Mouse (Mus musculus): Measurements from ENCODE around the gene S1pr2.
A peak's percentile ranks its signal among the peaks of the same experiment; 100 is the strongest.

Gene S1pr2

DNA sequence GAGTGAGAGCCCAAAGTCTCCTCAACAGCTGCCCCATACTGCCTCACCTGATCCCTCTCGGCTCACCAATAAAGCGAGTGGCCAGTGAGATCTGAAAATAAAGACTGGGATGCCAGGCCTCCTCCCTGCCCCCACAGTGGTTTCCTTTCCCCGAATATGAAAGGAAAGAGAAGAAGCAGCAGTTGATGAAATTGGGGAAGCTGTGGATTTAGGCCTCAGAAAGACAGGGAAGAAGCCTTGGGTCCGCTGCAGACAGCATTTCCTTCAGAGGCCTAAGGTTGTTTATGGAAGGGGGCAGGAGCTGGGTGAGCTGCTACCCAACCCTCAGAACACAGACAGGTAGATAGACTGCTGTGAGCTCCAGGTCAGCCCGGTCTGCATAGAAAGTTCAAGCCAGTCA is 9.8 kb downstream of the S1pr2 start:
- Histone ChIP-seq H3K4me3 (replicated peaks; ENCODE audit: low read length) (peak overlapping the region; percentile 60; the same call in 1 of the 2 replicates), H3K27me3 (ENCODE audit: insufficient read depth, low read length) (no peaks in the 10 kb centered on the region), H3K9me3 (ENCODE audit: low read length) (no peaks in the 10 kb centered on the region), H3K36me3 (ENCODE audit: insufficient read depth, low read length) (peaks cover 67% of the 10 kb centered on the region), H3K4me1 (replicated peaks; ENCODE audit: low read depth, low read length) (peaks cover 81% of the 10 kb centered on the region)
- TF ChIP-seq POU5F1 (IDR thresholded peaks at IDR 0.05; ENCODE audit: borderline replicate concordance, low read length) (no peak), CTCF (conservative IDR thresholded peaks at IDR 0.05; ENCODE audit: low read length) (no peak), NANOG (IDR thresholded peaks at IDR 0.05; ENCODE audit: borderline replicate concordance, low read length) (no peak)

- Histone ChIP-seq H3K4me1 (replicated peaks; ENCODE audit: low read depth, low read length) (peaks cover 73% of the 10 kb centered on the region), H3K27me3 (ENCODE audit: insufficient read depth, low read length) (no peaks in the 10 kb centered on the region), H3K4me3 (replicated peaks; ENCODE audit: low read length) (no peak overlapping the region), H3K36me3 (ENCODE audit: insufficient read depth, low read length) (peaks cover 60% of the 10 kb centered on the region), H3K9me3 (ENCODE audit: low read length) (no peaks in the 10 kb centered on the region)
- TF ChIP-seq CTCF (conservative IDR thresholded peaks at IDR 0.05; ENCODE audit: low read length) (no peak), NANOG (IDR thresholded peaks at IDR 0.05; ENCODE audit: borderline replicate concordance, low read length) (no peak), POU5F1 (IDR thresholded peaks at IDR 0.05; ENCODE audit: borderline replicate concordance, low read length) (no peak)
Measured at GRCm38 (mm10) chr9:20966008-20966407, 10.6 kb downstream of the S1pr2 start.

DNA sequence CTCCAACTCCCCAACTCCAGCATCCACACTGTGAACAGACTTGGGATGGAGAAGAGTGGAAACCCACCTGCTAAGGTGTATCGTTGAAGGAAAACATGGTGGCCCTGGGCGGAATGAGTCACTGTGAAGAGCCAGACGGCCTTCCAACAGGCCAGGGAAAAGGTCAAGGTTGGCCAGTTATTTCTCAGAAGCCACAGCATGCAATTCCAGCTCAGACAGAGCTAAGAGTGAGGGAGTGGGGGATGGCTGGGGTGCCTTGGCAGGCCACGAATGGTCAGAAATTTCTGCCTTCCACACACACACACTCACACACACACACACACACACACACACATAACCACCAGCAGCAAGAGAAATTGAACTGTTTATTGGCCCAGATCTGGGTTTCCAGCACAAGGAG is 11.0 kb downstream of the S1pr2 start:
- no peak overlapping the region for H3K4me3 ChIP-seq (replicated peaks; ENCODE audit: low read length)
- H3K36me3 ChIP-seq (ENCODE audit: insufficient read depth, low read length) = peaks cover 56% of the 10 kb centered on the region
- H3K9me3 ChIP-seq (ENCODE audit: low read length) = no peaks in the 10 kb centered on the region
- no peaks in the 10 kb centered on the region for H3K27me3 ChIP-seq (ENCODE audit: insufficient read depth, low read length)
- TF ChIP-seq NANOG (IDR thresholded peaks at IDR 0.05; ENCODE audit: borderline replicate concordance, low read length) = no peak
- no peak for TF ChIP-seq CTCF (conservative IDR thresholded peaks at IDR 0.05; ENCODE audit: low read length)
- TF ChIP-seq POU5F1 (IDR thresholded peaks at IDR 0.05; ENCODE audit: borderline replicate concordance, low read length) = no peak
- H3K4me1 ChIP-seq (replicated peaks; ENCODE audit: low read depth, low read length) = peaks cover 69% of the 10 kb centered on the region

DNA sequence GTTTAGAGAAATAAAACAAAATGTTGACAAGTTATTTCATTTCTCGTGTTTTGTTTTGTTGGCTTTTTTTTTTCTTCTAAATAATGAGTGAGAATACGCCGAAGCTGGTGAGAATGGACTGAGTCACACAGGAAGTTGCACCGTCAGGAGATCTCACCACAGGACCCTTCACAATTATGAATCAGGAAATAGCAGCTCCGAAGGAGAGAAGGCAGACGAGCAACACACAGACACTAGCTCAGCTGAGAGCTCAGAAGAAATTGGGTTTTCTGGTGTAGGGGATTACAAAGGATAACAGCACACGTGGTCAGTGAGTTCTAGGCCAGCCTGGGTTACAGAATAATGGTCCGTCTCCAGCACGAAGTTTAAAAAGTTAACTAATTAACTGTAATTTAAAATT is 15.0 kb downstream of the S1pr2 start:
- Histone ChIP-seq H3K36me3 (ENCODE audit: insufficient read depth, low read length) (peaks cover 19% of the 10 kb centered on the region), H3K9me3 (ENCODE audit: low read length) (no peaks in the 10 kb centered on the region), H3K27me3 (ENCODE audit: insufficient read depth, low read length) (no peaks in the 10 kb centered on the region), H3K4me1 (replicated peaks; ENCODE audit: low read depth, low read length) (peaks cover 45% of the 10 kb centered on the region), H3K4me3 (replicated peaks; ENCODE audit: low read length) (no peak overlapping the region)
- TF ChIP-seq NANOG (IDR thresholded peaks at IDR 0.05; ENCODE audit: borderline replicate concordance, low read length) (no peak), POU5F1 (IDR thresholded peaks at IDR 0.05; ENCODE audit: borderline replicate concordance, low read length) (no peak), CTCF (conservative IDR thresholded peaks at IDR 0.05; ENCODE audit: low read length) (no peak)

DNA sequence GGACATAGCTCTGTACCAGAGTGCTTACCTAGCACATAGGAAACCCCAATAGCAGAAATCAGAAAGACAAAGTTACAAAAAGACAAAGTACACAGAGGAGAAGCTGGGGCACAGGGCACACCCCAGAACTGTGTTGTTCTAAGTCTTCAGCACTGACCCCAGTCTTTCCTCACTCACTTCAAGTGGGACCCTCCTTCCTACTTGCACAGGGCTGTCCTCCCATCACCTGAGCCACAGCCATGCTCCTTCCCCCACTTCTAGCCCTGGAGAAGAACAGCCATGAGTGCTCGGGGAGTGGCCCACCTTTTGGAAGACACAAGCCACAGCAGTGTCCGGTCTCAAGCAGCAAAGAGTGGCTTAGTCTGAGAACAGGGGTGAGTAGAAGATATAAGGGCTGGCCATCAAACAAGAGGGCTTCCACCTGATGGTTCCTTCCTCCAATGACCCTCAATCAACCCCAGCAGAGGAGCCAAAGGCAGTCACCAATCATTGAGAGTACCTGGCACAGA is 17.1 kb downstream of the S1pr2 start, which contains the start of gene Dnmt1:
Dnmt1 (minus strand) TSS at position 459 of the 509 bp plus-strand sequence.
- Histone ChIP-seq H3K4me3 (replicated peaks; ENCODE audit: low read length) (no peak within 1 kb of the TSS), H3K9me3 (ENCODE audit: low read length) (no peaks in the 10 kb centered on the region), H3K4me1 (replicated peaks; ENCODE audit: low read depth, low read length) (peaks cover 25% of the 10 kb centered on the region), H3K27me3 (ENCODE audit: insufficient read depth, low read length) (no peaks in the 10 kb centered on the region), H3K36me3 (ENCODE audit: insufficient read depth, low read length) (no peaks in the 10 kb centered on the region)
- TF ChIP-seq POU5F1 (IDR thresholded peaks at IDR 0.05; ENCODE audit: borderline replicate concordance, low read length) = no peak
- no peak for TF ChIP-seq NANOG (IDR thresholded peaks at IDR 0.05; ENCODE audit: borderline replicate concordance, low read length)
- no peak for TF ChIP-seq CTCF (conservative IDR thresholded peaks at IDR 0.05; ENCODE audit: low read length)

DNA sequence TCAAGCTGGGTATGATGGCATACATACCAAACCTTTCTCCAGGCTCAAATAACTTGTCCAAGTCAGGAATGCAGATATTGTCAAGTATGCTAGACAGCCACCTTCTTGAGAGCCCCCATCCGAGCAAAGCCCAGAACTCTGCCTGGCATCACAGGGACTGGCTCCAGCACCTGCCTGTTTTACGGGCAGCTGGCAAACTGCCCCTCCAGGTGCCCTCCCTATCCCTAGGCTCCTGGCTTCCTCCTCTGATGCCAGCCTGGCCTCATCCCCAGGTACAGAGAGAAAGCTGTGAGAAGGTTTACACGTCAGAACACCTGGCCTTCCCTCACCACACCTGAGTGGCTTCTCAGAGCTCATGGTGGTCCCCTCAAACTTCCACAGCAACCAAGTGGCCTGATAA is 19.6 kb downstream of the S1pr2 start:
- Histone ChIP-seq H3K27me3 (ENCODE audit: insufficient read depth, low read length) (no peaks in the 10 kb centered on the region), H3K9me3 (ENCODE audit: low read length) (no peaks in the 10 kb centered on the region), H3K36me3 (ENCODE audit: insufficient read depth, low read length) (no peaks in the 10 kb centered on the region), H3K4me3 (replicated peaks; ENCODE audit: low read length) (no peak overlapping the region), H3K4me1 (replicated peaks; ENCODE audit: low read depth, low read length) (peaks cover 20% of the 10 kb centered on the region)
- no peak for TF ChIP-seq POU5F1 (IDR thresholded peaks at IDR 0.05; ENCODE audit: borderline replicate concordance, low read length)
- TF ChIP-seq NANOG (IDR thresholded peaks at IDR 0.05; ENCODE audit: borderline replicate concordance, low read length) = no peak
- no peak for TF ChIP-seq CTCF (conservative IDR thresholded peaks at IDR 0.05; ENCODE audit: low read length)

- H3K27me3 ChIP-seq (ENCODE audit: insufficient read depth, low read length) = no peaks in the 10 kb centered on the region
- no peaks in the 10 kb centered on the region for H3K9me3 ChIP-seq (ENCODE audit: low read length)
- peak overlapping the region; percentile 94 for H3K4me3 ChIP-seq (replicated peaks; ENCODE audit: low read length)
- peak; percentile 27 for TF ChIP-seq CTCF (conservative IDR thresholded peaks at IDR 0.05; ENCODE audit: low read length)
- no peak for TF ChIP-seq POU5F1 (IDR thresholded peaks at IDR 0.05; ENCODE audit: borderline replicate concordance, low read length)
- TF ChIP-seq NANOG (IDR thresholded peaks at IDR 0.05; ENCODE audit: borderline replicate concordance, low read length) = no peak
- peaks cover 53% of the 10 kb centered on the region for H3K4me1 ChIP-seq (replicated peaks; ENCODE audit: low read depth, low read length)
- H3K36me3 ChIP-seq (ENCODE audit: insufficient read depth, low read length) = peaks cover 23% of the 10 kb centered on the region
Measured at GRCm38 (mm10) chr9:20952520-20953227, 23.9 kb downstream of the S1pr2 start.

GRCm38 (mm10) chr9:20951966-20952519 is 24.5 kb downstream of the S1pr2 start:
- Histone ChIP-seq H3K27me3 (ENCODE audit: insufficient read depth, low read length) (no peaks in the 10 kb centered on the region), H3K36me3 (ENCODE audit: insufficient read depth, low read length) (peaks cover 29% of the 10 kb centered on the region), H3K4me1 (replicated peaks; ENCODE audit: low read depth, low read length) (peaks cover 59% of the 10 kb centered on the region), H3K9me3 (ENCODE audit: low read length) (no peaks in the 10 kb centered on the region), H3K4me3 (replicated peaks; ENCODE audit: low read length) (peak overlapping the region; percentile 94)
- TF ChIP-seq NANOG (IDR thresholded peaks at IDR 0.05; ENCODE audit: borderline replicate concordance, low read length) = no peak
- no peak for TF ChIP-seq POU5F1 (IDR thresholded peaks at IDR 0.05; ENCODE audit: borderline replicate concordance, low read length)
- no peak for TF ChIP-seq CTCF (conservative IDR thresholded peaks at IDR 0.05; ENCODE audit: low read length)
